Mouse (Mus musculus) C2C12 (cell line): Measurements from ENCODE around the gene Gm37240. TPM values are rescaled to one million over a fixed set of nuclear protein-coding genes. Genes with fewer than 3 reads are reported as not detected.
A peak's percentile ranks its signal among the peaks of the same experiment; 100 is the strongest.

Source experiments
- H3K27me3 ChIP-seq: one replicate; pipeline ENCODE4 v1.6.1; 2011; ENCODE audit not compliant: control insufficient read depth, insufficient read depth, insufficient read length
- H3K36me3 ChIP-seq: one replicate; pipeline ENCODE4 v1.6.1; 2011; ENCODE audit not compliant: control insufficient read depth, insufficient read depth
- H3K4me3 ChIP-seq: one replicate; pipeline ENCODE4 v1.5.1; 2011; ENCODE audit warnings: mild to moderate bottlenecking, control low read depth; ENCODE audit not compliant: poor library complexity, insufficient read depth, severe bottlenecking
- H3K79me2 ChIP-seq: one replicate; pipeline ENCODE4 v1.6.1; 2011; ENCODE audit not compliant: control insufficient read depth, insufficient read depth
- H3K79me3 ChIP-seq: one replicate; pipeline ENCODE4 v1.6.1; 2011; ENCODE audit warnings: low read depth, control low read depth
- H3ac ChIP-seq: one replicate; pipeline ENCODE3; 2011; ENCODE audit warnings: low read depth; ENCODE audit not compliant: control insufficient read depth, insufficient read length
- CEBPB ChIP-seq: IDR thresholded peaks from one replicate; pipeline ENCODE4 v1.6.1; 2011; ENCODE audit warnings: low read depth, mild to moderate bottlenecking, control low read depth, moderate library complexity
- CTCF ChIP-seq: IDR thresholded peaks from one replicate; pipeline ENCODE4 v1.5.1; 2011; ENCODE audit not compliant: control insufficient read depth, insufficient read depth, insufficient read length
- FOSL1 ChIP-seq: IDR thresholded peaks from one replicate; pipeline ENCODE4 v1.8.0; 2011; ENCODE audit warnings: mild to moderate bottlenecking, low read length; ENCODE audit not compliant: poor library complexity, insufficient read depth, severe bottlenecking
- MAX ChIP-seq: IDR thresholded peaks from one replicate; pipeline ENCODE4 v1.6.1; 2011; ENCODE audit warnings: mild to moderate bottlenecking, control low read depth
- MYOD1 ChIP-seq: IDR thresholded peaks from one replicate; pipeline ENCODE4 v1.6.1; 2011; ENCODE audit warnings: low read depth; ENCODE audit not compliant: control insufficient read depth, insufficient read length
- MYOG ChIP-seq: IDR thresholded peaks from one replicate; pipeline ENCODE4 v1.6.1; 2011; ENCODE audit not compliant: control insufficient read depth, insufficient read length; ENCODE audit errors: extremely low read depth
- USF1 ChIP-seq: IDR thresholded peaks from one replicate; pipeline ENCODE4 v1.6.1; 2011; ENCODE audit warnings: low read depth, mild to moderate bottlenecking, control low read depth, moderate library complexity
- polyA plus RNA-seq: library from polyadenylated mRNA; unstranded; fragments of >200 nt; fragmentation: generic; extraction: Trizol; gene quantifications from one replicate; pipeline ENCODE4 v1.2.1, GENCODE M21; 2012; ENCODE audit warnings: missing spikeins

Gene Gm37240
- polyA plus RNA-seq, 1 experiment = 7.3 TPM

DNA sequence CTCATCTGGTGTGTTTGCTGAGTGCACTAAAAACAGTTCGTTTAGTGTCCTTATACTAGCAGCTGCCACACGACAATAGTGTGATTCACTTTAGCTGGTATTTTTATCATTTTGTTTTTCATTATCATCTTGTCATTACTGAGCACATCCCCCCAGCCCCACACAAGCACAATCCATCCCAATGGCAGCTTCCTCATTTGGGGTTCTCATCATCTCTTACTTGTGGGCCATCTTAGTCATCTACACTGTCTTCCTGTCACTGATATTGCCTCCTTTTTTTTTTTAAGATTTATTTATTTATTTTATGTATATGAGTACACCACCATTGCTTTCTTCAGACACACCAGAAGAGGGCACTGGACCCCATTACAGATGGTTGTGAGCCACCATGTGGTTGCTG is 1268.7 kb downstream of the Gm37240 start:
- Histone ChIP-seq H3K79me2 (no peaks in the 10 kb centered on the region), H3K36me3 (no peaks in the 10 kb centered on the region), H3ac (no peak overlapping the region), H3K4me3 (no peak overlapping the region), H3K79me3 (no peaks in the 10 kb centered on the region), H3K27me3 (no peaks in the 10 kb centered on the region)
- no peak for TF ChIP-seq USF1
- TF ChIP-seq FOSL1 = no peak
- TF ChIP-seq CEBPB = no peak
- TF ChIP-seq MAX = no peak

DNA sequence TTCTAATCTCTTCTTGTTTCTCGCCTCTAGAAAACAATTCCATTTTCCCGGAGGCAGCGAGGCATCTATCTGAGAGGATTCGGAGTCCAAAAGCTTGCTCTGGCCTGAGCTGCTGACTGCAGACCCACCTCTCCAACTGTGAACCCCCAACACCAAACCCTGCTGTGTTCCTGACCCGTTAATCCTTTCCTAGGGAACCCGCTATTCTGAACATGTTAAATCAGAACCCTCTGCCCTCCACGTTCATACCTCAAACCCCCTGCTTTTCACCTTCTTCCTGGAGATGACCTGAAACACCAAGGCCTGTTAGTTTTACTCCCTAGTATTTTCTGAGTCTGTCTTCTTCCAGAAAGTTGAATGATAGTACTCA is 1271.5 kb downstream of the Gm37240 start:
- no peaks in the 10 kb centered on the region for H3K27me3 ChIP-seq
- H3K79me2 ChIP-seq = no peaks in the 10 kb centered on the region
- no peaks in the 10 kb centered on the region for H3K36me3 ChIP-seq
- TF ChIP-seq CTCF = no peak
- no peak for TF ChIP-seq MYOG
- no peak for TF ChIP-seq MAX
- no peak for TF ChIP-seq FOSL1
- TF ChIP-seq MYOD1 = no peak
- TF ChIP-seq USF1 = no peak
- no peak for TF ChIP-seq CEBPB
- H3K4me3 ChIP-seq = no peak overlapping the region
- H3K79me3 ChIP-seq = no peaks in the 10 kb centered on the region
- no peak overlapping the region for H3ac ChIP-seq

DNA sequence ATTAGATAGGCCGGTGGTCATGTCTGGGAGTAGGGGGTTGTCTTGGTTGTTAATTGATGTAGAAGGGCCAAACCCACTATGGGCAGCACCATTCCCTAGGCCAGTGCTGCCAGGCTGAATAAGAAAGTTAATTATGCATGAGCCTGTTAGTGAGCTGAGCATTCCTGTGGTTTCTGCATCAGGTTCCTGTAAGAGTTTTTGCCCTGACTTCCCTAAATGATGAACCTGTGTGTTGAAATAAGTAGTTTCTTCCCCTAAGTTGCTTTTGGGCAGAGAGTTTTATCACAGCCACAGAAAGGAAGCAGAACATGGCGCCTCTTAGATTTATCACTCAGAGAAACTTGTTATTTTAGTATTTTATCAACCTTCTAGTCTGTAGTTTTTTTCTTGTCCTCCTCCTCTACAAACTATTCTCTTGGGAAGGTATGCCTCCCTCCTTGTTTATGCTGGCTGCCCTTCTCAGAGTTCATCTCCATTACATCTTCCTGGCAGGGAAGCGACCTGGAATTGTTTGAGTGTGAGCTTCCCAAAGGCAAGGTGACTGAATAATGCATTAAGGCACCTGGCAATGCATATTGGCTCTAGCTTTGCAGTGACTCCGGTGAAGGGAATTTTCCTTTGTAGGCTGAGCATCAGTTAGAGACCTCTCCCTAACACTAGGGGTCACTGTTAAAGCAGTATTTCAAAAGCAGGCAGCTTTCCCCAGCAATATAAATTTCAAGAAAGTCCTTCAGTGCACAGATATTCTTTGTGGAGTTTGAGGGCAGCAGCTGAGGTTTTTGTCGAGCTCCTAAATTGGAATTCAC is 1272.1 kb downstream of the Gm37240 start:
- no peaks in the 10 kb centered on the region for H3K79me3 ChIP-seq
- TF ChIP-seq MAX (no peak), MYOG (no peak), CEBPB (no peak), USF1 (no peak), FOSL1 (no peak), CTCF (peak; percentile 4)
- no peaks in the 10 kb centered on the region for H3K27me3 ChIP-seq
- H3K36me3 ChIP-seq = no peaks in the 10 kb centered on the region
- no peaks in the 10 kb centered on the region for H3K79me2 ChIP-seq
- no peak overlapping the region for H3ac ChIP-seq
- H3K4me3 ChIP-seq = no peak overlapping the region

DNA sequence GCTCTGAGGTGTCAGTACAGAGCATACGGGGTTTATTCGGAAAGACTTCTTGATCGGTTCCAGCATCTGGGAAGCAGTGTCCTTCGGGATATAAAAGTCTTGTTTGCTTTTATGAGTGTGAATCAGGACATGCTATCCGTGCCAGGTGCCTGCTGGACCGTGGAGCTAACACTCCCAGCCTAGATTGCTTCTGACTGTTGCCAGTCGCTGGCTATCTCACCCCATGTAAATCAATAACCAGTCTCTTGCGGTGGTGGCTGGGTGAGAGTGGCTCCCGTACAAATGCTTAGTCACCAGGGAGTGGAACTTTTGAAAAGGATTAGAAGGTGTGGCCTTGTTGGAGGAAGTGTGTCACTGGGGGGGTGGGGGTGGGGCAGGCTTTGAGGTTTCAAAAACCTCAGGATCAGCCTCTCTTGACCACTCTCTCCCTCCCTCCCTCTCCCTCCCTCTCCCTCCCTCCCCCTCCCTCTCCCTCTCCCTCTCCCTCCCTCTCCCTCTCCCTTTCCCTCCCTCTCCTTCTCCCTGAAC is 1277.1 kb downstream of the Gm37240 start:
- no peaks in the 10 kb centered on the region for H3K36me3 ChIP-seq
- H3ac ChIP-seq = no peak overlapping the region
- H3K79me3 ChIP-seq = no peaks in the 10 kb centered on the region
- H3K27me3 ChIP-seq = no peaks in the 10 kb centered on the region
- no peak for TF ChIP-seq MYOG
- no peak for TF ChIP-seq MAX
- TF ChIP-seq FOSL1 = no peak
- no peak for TF ChIP-seq USF1
- TF ChIP-seq CEBPB = no peak
- TF ChIP-seq MYOD1 = no peak
- TF ChIP-seq CTCF = no peak
- no peaks in the 10 kb centered on the region for H3K79me2 ChIP-seq
- H3K4me3 ChIP-seq = no peak overlapping the region

DNA sequence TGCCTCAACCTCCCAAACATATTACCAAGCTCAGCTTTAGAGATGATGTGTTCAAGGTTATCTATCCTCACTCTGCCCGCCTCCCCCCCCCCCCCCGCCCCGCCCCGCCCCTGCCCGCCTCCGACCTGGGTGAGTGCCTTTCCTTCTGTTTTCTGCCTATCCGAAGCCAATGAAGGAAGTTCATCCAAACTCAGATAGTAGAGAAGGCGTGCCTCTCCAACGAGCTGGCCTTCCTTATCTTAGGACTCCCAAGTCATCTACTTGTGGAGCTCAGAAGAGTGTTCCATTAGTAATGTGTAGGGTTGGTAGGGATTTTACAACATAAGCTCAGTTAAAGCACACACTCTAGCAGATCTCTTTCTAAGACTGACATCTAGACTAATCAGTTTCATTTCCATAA is 1284.1 kb downstream of the Gm37240 start:
- Histone ChIP-seq H3K79me3 (no peaks in the 10 kb centered on the region), H3K36me3 (no peaks in the 10 kb centered on the region), H3K79me2 (no peaks in the 10 kb centered on the region), H3K27me3 (no peaks in the 10 kb centered on the region), H3ac (no peak overlapping the region), H3K4me3 (no peak overlapping the region)
- no peak for TF ChIP-seq MYOD1

DNA sequence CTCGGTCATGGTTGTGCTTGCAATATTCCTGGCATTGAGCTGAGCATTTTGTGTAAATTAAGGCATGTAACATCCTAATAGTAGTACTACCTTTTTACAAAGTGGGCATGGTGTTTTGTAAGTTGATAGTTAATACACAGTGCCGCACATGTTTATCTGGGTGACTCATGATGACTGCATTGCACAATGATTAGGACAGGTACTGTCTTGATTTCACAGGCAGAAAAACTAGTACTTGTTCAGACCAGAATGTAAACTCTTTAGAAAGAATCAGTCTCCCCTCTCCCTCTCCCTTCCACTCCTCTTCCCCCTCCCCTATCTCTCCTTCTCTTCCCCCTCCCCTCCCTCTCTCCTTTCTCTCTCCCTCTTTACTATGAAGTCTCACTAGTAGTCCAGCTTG is 1284.6 kb downstream of the Gm37240 start:
- H3K79me3 ChIP-seq = no peaks in the 10 kb centered on the region
- no peak for TF ChIP-seq MYOG
- peak; percentile 60 for TF ChIP-seq CEBPB
- no peak for TF ChIP-seq MAX
- H3K79me2 ChIP-seq = no peaks in the 10 kb centered on the region
- no peak overlapping the region for H3K4me3 ChIP-seq
- H3K27me3 ChIP-seq = no peaks in the 10 kb centered on the region
- H3K36me3 ChIP-seq = no peaks in the 10 kb centered on the region
- no peak overlapping the region for H3ac ChIP-seq
